Mouse (Mus musculus): Measurements from ENCODE around the gene Stx11.
A peak's percentile ranks its signal among the peaks of the same experiment; 100 is the strongest.

Stx11 gene

DNA sequence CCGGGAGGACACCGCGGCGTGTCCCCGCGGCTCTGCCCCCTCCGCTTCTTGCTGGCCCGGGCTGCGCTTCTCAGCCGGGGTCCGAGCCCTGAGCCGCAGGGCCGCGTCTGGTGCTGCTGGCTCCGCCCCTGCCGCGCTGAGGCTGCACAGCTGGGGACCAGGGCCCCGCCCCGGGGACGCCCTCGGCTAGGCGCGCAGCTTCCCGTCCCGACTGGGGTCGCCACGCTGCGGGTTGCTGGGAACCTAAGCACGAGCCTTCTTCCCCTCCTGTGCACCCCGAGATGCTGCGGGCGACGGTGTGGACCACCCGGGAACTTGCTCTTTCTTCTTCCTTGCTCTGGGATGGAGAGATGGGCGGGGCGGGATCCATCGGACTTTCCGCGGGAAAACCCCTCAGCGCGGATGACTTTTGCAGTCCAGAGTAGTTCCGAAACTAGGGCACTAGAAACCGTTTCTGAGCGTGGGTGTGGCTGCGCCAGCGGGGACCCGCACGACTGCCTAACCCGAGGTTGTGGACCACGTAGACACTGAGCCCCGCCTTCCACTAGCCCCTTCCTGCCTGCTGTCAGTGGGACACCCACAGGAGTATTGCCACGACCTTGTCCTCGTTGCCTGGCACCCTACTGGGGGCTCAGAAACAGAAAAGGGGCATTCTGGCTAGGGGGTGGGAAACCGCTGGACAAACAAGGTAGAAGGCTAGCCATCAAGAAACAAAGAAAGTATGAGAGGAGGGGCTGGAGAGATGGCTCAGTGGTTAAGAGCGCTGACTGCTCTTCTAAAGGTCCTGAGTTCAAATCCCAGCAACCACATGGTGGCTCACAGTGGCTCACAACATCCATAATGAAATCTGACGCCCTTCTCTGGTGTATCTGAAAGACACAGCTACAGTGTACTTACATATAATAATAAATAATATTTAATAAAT is at the start of gene Stx11:
TSS of gene Stx11 (minus strand) at position 148 of the 925 bp plus-strand sequence.
- DNase-seq (ENCODE audit: low spot score in 2 of 2): no peak

DNA sequence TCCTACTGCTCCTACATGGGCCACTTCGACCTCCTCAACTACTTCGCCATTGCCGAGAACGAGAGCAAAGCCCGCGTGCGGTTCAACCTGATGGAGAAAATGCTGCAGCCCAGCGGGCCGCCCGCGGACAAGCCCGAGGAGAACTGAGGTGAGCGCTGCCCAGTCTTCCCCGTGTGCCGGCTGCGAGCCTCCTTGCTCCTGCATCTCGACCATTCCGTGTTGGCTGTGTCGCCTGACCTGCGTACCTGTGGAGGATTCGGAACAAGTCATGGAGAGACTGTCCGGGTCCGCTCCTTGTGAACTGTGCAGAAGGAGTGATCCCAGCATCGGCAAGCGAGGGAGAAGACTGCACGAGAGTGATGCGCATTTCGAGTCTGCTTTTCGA is 44.6 kb upstream of the Stx11 start:
- no peak for DNase-seq (ENCODE audit: low spot score in 2 of 2)

DNA sequence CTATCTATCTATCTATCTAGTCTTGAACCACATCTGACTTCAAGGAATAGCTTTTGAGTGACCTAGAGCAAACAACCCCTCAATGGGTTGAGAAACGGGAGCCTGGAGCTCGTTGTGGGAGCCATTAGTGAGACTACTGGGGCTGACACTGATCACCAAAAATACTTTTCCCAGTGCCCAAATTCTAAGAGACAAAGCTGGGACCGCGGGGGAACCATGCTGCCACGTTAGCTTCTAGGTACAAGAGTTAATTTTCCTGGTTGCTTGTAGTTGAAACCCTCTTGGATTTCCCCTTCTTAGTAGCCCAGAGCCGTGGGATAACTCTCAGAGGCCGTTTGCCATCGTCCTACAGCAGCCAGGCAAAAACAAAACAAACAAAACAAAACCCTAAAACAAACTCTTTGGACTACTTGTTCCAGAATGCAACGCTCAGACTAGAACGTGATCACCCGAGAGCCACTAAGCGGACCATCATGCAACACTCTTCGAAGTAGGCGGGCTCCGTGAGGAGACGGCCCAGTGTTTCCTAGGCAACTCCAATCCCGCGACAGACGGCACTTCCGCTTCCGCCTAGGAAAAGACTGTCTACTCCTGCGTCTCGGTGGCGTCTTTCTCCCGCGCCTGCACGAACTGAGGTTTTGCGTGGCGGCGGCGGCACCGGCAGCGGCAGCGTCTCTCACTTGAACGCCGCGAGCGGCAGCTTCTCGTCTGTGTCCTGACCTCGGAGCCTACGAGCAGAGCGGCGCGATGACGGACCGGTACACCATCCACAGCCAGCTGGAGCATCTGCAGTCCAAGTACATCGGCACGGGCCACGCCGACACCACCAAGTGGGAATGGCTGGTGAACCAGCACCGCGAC is 44.0 kb upstream of the Stx11 start:
- peak; percentile 95 to 97 for DNase-seq (ENCODE audit: low spot score in 2 of 2)

DNA sequence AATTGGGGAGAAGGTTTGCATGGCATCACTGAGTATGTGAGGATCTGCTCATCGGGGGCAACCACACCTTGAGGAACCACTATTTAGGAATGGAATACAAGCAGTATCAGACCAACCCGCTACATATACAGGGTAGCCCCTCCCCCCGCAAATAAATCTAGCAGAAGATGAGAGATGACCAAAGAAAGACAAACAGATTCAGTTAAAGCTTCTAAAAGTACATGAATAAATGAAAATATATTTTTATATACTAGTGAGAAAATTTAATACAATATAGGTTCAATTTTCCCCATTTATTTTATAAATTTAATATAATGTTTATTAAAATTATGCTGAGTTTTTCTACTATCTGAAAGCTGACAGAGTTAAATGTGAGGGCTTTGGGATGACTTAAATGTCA is 40.9 kb upstream of the Stx11 start, which contains the start of gene Sf3b5:
TSS of gene Sf3b5 (plus strand) at position 301 of the 400 bp plus-strand sequence.
- no peak for DNase-seq (ENCODE audit: low spot score in 2 of 2)

DNA sequence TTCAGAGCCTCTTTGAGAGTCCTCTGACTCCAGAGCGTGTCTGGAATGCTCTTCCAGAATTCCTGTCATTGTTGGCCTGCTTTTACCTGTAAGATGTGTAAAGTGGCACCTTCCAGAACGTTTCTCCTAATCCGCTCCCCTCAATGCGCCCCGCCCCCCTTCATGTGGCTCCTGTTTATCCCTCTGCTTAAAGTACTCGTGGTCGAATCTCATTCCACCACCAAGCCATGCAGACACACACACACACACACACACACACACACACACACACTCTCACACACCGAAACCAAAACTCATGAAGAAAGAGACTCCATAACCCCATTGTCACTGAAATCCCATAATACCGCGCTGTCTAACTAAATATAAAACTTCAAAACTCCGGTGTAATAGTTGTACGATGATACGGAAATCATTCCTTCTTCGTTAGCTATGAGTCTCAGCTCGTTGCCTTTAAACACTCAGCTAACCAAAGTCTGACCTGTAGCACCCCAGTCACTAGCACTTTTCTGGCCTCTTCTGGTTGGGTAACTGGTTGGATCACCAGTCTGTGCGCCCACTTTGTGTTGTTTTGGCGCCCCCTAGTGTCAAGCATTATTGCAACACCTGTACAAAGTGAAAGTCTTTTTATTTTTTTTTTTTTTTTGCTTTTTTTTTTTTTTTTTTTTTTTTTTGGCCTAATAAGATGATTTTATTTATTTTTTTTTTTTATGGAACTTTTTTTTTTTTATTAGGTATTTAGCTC is 32.8 kb upstream of the Stx11 start:
- peak; percentile 52 to 57 for DNase-seq (ENCODE audit: low spot score in 2 of 2)

DNA sequence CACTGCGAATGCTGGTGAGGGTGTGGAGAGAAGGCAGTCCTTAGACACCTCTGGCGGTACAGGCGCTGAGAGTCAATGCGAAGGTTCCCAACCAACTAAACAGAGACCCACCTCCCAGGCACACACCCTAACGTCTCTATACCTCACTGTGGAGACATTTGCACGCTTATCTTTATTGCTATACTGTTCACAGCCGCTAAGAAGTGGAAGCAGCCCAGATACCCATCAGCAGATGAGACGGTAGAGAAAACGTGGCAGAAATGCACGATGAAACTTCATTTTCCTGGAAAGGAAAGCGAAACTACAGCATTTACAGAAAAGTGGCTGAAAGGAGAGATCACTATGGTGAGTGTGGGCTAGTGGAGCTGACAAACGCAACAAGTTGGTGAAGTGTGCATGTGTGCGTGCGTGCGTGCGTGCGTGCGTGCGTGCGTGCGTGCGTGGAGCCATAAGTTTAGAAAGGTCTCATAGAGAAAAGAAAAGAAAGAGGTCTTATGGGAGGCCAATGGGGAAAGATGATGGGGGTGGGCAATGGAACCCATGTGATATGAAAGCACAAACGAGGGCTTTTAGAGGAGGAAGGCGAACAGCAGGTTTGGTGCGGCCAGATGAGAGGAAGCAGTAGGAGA is 29.4 kb upstream of the Stx11 start:
- no peak for DNase-seq (ENCODE audit: low spot score in 2 of 2)

DNA sequence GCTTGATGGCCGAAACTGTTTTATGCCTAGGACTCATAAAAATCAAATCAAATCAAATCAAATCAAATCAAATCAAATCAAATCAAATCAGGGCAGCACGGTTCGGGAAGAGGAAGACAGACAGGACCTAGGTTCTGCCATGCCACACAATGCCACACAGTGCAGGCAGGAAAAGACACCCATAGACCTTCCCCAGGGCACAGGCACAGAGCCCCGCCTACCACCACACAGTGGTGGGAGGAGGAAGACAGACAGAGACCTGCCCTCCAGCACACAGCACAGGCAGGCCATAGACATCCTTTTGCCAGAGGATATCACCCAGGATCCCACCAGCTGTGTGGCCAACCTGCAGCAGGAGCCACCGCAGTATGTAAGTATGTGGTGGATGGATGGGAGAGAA is 27.9 kb upstream of the Stx11 start:
- no peak for DNase-seq (ENCODE audit: low spot score in 2 of 2)

DNA sequence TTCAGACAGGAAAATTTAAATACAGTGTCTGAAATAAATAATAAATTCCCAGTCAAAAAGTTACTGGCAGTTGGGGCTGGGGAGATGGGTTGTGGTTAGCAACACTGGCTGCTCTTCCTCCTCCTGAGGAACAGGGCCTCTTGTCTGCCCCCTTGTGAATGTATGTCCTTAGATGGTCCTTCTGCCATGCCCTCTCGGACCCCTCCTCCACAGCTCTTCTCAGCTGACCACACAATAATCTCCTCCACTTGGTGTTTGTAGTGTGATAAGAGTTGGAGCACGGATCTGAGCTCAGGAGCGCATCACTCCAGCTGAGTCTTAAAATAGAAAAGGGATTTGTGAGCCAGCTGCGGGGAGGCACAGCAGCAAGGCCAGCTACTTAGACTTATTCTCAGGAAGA is 22.8 kb upstream of the Stx11 start:
- DNase-seq (ENCODE audit: low spot score in 2 of 2): no peak

DNA sequence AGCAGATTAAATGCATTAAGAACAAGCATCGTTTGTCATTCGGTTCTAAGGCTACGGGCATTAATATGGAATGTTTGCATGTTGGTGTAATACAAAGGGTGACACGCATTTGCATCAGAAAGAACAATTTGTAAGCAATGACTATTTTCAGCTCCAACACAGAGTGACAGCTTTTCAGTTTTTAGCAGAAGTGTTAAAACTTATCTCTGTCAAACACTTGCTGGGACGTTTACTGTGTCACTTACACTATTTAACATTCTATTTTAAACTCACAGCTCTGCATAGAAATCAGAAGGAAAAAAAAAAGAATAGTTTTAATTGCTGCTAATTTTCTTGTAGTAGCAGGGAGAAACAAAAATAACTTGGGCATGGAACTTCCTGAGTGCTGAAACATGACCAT is 22.4 kb upstream of the Stx11 start:
- DNase-seq (ENCODE audit: low spot score in 2 of 2): no peak

DNA sequence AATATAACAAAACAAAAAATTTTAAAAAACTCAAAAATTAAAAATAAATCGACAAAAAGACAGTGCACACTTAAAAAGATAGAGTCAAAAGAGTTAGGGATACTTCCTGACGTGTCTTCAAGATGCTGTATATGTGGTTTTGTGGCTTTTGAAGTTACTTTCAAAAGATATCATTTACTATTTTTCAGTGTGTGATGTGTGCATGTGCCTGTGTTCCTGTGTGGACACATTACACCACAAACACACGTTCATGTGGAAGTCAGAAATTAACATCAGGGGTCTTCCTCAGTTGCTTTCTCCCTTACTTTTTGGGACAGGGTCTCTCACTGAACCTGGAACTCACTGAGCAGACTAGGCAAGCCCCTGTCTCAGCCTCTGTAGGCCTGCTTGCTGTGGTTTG is 20.9 kb upstream of the Stx11 start:
- DNase-seq (ENCODE audit: low spot score in 2 of 2): no peak

DNA sequence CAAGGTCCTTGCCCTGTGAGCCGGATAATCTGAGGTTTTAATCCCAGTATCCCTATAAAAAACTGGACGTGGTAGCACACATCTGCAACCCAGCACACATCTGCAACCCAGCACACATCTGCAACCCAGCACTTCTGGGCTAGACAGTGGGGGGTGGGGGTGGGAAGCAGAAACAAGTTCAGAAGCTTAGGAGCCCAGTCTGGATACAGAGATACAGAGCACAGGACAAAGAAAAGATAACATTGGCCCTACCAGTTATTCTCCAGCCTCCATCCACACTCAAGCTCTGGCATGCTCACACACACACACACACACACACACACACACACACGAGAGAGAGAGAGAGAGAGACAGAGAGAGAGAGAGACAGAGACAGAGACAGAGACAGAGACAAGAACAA is 19.4 kb upstream of the Stx11 start:
- DNase-seq (ENCODE audit: low spot score in 2 of 2): no peak

DNA sequence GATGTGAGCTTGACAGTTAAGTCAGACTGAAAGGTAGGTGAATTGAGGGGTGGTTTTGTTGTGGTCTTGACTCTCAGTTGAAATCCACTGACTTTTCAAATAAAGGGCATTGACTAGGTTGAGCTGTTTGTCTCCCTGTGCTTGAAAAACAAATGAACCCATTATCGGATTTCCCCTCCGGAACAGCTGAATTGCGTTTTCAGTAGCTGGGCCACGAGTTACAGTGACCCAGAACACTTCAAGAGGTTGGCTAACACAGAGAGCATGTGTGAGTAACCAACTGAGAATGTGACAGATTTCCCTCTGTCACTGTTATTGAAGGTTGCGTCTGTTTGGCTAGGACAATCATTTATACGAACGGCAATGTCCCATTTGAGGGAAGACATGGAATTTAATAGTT is 17.0 kb upstream of the Stx11 start:
- no peak for DNase-seq (ENCODE audit: low spot score in 2 of 2)

DNA sequence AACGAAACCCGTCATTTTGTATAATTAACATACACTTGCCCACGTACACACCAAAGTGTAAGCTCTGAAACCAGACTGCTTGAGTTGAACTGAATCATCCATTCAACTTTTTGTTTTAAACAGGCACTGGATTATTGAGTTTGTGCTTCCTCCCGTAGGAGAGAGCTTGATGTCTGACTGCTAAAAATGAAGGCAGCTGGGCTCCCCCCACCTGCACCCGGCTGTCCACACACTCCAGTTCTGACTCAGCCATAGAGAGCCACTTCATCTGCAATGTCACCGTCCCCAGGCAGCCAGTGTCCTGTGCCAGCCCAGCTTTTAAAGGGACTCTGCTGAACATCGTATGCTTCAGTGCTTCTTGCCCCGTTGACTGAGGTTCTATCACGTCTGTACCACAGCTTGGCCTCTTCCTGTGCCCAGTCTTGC is 13.7 kb upstream of the Stx11 start:
- peak in 1 of 2 experiments; percentile 38 for DNase-seq (ENCODE audit: low spot score in 2 of 2)

DNA sequence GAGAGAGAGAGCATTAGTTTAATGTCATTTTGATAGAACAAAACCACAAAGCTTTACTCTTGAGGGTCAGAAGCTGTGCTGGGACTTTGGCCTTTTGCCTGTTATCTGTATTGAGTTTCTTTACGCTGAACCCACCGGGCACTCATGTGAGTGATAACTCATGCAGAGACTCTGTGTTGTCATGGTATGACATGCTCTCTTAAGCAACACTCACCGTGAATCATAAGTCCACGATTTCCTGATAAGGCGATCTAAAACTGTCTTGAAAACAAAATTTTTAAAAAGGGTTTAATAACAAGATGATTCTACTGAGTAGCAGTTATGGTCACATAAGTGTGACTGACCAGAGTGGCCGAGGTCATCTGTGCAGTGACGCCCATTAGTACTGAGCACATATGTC is 12.5 kb upstream of the Stx11 start:
- no peak for DNase-seq (ENCODE audit: low spot score in 2 of 2)

DNA sequence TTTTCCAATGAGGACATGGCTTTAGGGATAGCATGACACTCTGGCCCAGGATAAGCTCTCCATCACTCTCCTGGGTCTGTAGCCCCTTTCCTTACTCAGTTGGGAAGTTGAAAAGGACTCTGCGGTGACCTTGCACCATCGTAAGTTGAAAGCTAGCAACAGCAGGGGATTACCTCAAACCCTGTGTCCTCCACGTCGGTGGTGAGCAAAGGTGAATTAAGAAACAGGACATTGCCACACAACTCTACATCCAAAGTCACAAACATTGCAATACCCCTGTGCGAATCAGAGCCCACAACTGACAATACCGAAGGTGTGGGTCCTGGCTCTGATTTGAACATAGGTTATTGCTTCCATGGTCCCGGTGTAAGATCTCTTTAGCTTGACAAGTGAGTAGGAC is 11.9 kb upstream of the Stx11 start:
- no peak for DNase-seq (ENCODE audit: low spot score in 2 of 2)

DNA sequence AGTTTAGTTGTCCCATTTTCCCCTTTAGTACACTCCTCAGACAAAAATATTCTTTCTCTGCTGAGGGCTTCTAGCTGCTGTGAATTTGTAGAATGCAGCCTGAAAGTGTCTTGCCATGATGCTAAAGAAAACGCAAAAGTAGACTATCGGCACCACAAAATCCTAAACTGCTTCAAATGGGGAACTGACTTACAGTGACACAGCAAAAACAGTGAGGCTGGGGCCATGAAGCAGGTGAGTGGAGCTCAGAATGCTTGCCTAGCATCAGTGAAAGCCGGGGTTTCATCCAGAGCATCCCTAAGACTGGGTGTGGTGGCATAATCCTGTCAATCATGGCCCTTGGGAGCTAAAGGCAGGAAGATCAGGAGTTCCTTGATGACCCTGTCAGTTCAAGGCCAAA is 11.4 kb upstream of the Stx11 start:
- DNase-seq (ENCODE audit: low spot score in 2 of 2): no peak

DNA sequence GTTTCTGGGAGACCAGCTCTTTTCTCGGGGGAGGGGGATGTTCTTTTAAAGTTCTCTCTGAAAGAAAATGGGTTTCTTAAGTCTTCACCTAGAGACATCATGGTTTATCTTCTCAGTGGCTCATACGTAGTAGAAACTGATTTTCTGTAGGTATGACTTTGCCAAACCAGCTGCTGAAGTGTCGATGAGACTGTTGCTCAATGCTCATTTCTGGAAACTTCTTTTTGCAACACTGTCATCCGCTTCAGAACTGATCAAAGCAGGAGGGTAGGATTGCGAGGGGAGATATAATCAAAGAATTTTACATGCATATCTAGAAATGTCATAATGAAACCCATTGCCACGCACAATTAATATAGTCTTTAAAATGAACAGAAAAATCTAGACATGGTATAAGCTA is 10.5 kb upstream of the Stx11 start:
- DNase-seq (ENCODE audit: low spot score in 2 of 2): no peak

DNA sequence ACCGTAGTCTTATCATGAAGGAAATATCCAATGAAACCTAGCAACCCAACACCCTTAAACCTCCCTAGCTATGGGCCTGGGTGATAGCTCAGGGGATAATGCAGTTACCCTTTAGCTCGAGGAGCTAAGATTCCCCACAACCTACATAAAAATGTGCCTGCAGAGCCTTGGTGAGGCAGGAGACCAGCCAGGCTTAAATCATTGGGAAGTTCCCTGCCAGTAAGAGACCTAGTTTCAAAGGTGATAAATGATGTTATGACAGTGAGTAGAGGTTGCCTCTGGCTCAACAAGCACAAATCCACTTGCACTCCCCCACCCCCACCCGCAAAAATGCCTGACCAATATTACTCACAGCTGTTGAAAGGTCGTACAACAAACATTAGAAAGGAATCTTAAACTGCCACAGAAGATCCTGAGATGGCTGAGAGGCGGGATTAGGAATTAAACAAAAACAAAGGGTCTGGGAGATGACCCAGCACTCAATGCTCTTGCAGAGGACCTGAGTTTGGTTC is 1.6 kb upstream of the Stx11 start:
- DNase-seq (ENCODE audit: low spot score in 2 of 2): no peak

DNA sequence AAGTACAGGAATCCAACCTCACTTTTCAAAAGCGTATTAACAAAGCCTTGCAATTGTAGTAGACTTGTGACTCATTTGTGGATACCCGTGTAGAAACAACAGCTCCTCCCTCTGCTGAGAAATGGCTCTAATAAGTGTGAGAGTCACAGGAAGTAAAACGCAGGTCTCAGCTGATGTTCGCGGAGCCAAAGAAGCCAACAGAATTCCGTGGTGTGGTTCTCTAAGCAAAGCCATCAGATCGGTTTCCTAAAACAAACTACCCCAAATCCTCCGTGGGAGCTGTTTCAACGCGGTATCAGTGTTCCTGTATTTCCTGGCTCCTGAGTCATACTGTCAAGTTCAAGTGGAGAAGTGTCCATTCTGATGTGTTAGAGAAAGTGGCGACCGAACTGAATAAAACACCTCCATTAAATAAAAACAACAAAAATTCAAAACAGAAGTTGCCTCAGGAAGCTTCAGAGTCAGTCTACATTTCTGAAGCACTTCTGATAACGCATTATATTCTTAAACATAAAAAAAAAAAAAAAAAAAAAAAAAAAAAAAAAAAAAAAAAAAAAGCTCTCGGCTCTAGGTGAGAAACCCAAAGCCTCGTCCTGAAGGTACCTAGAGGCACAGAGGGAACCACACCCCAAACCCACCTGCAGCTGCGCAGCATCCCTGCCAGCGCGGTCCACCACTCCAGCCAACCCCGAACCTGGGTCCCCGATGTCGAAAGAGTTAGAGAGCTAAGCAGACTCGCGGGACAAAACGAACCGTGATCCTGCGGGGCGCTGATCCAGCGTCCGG is 543 bp downstream of the Stx11 start:
- no peak for DNase-seq (ENCODE audit: low spot score in 2 of 2)

DNA sequence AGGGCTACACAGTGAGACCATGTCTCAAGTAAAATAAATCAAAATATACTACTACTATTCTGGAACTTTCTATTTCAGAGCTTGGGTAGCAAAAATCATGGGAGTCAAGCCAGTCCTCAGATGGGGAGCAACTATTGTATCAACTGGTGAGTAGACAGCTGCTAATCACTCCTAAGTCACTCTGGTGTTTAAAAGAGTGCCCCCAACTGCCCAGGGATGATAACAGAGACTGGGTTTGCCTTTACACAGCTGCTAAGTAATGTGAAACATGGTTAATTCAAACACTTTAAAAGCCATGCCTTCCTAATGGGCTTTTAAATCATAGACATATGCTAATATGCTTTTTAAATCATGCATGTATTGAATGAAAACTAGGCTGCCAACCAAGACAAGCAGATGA is 1.9 kb downstream of the Stx11 start:
- no peak for DNase-seq (ENCODE audit: low spot score in 2 of 2)

DNA sequence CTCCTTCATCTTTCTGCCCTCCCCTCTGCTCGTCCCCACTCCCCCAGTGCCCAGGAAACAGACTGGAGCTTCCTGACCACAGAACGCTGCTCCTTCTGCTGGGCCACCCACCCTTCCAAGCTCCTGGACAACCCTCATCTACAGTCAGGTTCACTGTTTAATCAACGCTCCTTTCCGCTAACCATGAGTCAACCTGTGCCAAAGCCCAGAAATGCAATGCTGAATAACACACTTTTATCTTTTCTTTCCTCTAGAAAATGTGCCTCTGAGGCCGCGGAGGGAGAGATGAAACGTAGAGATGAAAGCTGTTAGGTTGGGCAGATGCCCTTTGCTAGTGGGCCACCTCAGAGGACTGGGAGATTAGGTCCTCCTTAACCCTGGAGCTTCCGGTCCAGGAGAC is 2.6 kb downstream of the Stx11 start:
- no peak for DNase-seq (ENCODE audit: low spot score in 2 of 2)
